Mouse (Mus musculus): ENCODE measurements around the gene Gna12.

The Gna12 gene

GRCm38 (mm10) chr5:140796051-140796450 is 34.2 kb downstream of the Gna12 start:
- DNase-seq (ENCODE audit: low spot score in 2 of 2): no peak

GRCm38 (mm10) chr5:140795176-140795575 is 35.1 kb downstream of the Gna12 start:
- DNase-seq (ENCODE audit: low spot score in 2 of 2): no peak

GRCm38 (mm10) chr5:140794753-140795152 is 35.5 kb downstream of the Gna12 start:
- DNase-seq (ENCODE audit: low spot score in 2 of 2): no peak

GRCm38 (mm10) chr5:140792233-140792632 is 38.0 kb downstream of the Gna12 start:
- DNase-seq (ENCODE audit: low spot score in 2 of 2): no peak

GRCm38 (mm10) chr5:140790937-140791877 is 39.0 kb downstream of the Gna12 start:
- peak; percentile 25 to 30 for DNase-seq (ENCODE audit: low spot score in 2 of 2)

GRCm38 (mm10) chr5:140790392-140790791 is 39.8 kb downstream of the Gna12 start:
- DNase-seq (ENCODE audit: low spot score in 2 of 2): no peak

GRCm38 (mm10) chr5:140789561-140789960 is 40.7 kb downstream of the Gna12 start:
- DNase-seq (ENCODE audit: low spot score in 2 of 2): no peak

- no peak for DNase-seq (ENCODE audit: low spot score in 2 of 2)
These were observed 44.9 kb downstream of the Gna12 start for GRCm38 (mm10) chr5:140785240-140785872.

- DNase-seq (ENCODE audit: low spot score in 2 of 2): no peak
These were observed 45.9 kb downstream of the Gna12 start for GRCm38 (mm10) chr5:140784288-140784687.

GRCm38 (mm10) chr5:140783577-140783976 is 46.7 kb downstream of the Gna12 start:
- no peak for DNase-seq (ENCODE audit: low spot score in 2 of 2)

- no peak for DNase-seq (ENCODE audit: low spot score in 2 of 2)
These were observed 48.2 kb downstream of the Gna12 start for GRCm38 (mm10) chr5:140781886-140782572.

- no peak for DNase-seq (ENCODE audit: low spot score in 2 of 2)
These were observed 49.1 kb downstream of the Gna12 start for GRCm38 (mm10) chr5:140781122-140781521.

GRCm38 (mm10) chr5:140776968-140777367 is 53.3 kb downstream of the Gna12 start:
- DNase-seq (ENCODE audit: low spot score in 2 of 2): no peak

GRCm38 (mm10) chr5:140775111-140775510 is 55.1 kb downstream of the Gna12 start:
- DNase-seq (ENCODE audit: low spot score in 2 of 2): no peak

- no peak for DNase-seq (ENCODE audit: low spot score in 2 of 2)
These were observed 58.1 kb downstream of the Gna12 start for GRCm38 (mm10) chr5:140772158-140772557.

GRCm38 (mm10) chr5:140771612-140772011 is 58.6 kb downstream of the Gna12 start:
- DNase-seq (ENCODE audit: low spot score in 2 of 2): no peak

GRCm38 (mm10) chr5:140768333-140768732 is 61.9 kb downstream of the Gna12 start:
- no peak for DNase-seq (ENCODE audit: low spot score in 2 of 2)

- peak; percentile 25 to 48 for DNase-seq (ENCODE audit: low spot score in 2 of 2)
These were observed 62.5 kb downstream of the Gna12 start for GRCm38 (mm10) chr5:140767704-140768141.

GRCm38 (mm10) chr5:140766566-140766965 is 63.7 kb downstream of the Gna12 start:
- no peak for DNase-seq (ENCODE audit: low spot score in 2 of 2)

GRCm38 (mm10) chr5:140764921-140765613 is 65.2 kb downstream of the Gna12 start:
- no peak for DNase-seq (ENCODE audit: low spot score in 2 of 2)

GRCm38 (mm10) chr5:140762540-140762939 is 67.7 kb downstream of the Gna12 start:
- no peak for DNase-seq (ENCODE audit: low spot score in 2 of 2)

- no peak for DNase-seq (ENCODE audit: low spot score in 2 of 2)
These were observed 71.4 kb downstream of the Gna12 start for GRCm38 (mm10) chr5:140758864-140759263.

Measured in frontal cortex, postnatal 25 days (tissue).